Mouse (Mus musculus) MEL (cell line): ENCODE results near the gene Pccb. TPM values are rescaled to one million over a fixed set of nuclear protein-coding genes. Genes with fewer than 3 reads are reported as not detected.

Source experiments
- DNase-seq: peaks from one replicate; pipeline ENCODE4 v3.0.0; 2011; ENCODE audit warnings: low read depth, low spot score
- H3K27ac ChIP-seq: 2 replicates; pipeline ENCODE4 v1.5.1; 2012; ENCODE audit warnings: low read depth, mild to moderate bottlenecking, control low read depth, low read length, moderate library complexity; ENCODE audit not compliant: control insufficient read depth
- H3K27me3 ChIP-seq, 2 experiments: fragments of 150-350 bp in 1 of 2; sonication (generic) in 1 of 2; 2 replicates each; pipeline ENCODE4 v1.6.1; 2012; ENCODE audit warnings: low read length in 2 of 2, mild to moderate bottlenecking in 2 of 2, improper control_type of control experiment in 1 of 2, moderate library complexity in 1 of 2; ENCODE audit not compliant: insufficient read depth in 2 of 2, control insufficient read depth in 1 of 2
- H3K36me3 ChIP-seq, 2 experiments: 2 replicates each; pipeline ENCODE4 v1.6.1; 2012 to 2014; ENCODE audit warnings: low read length in 2 of 2, improper control_type of control experiment in 1 of 2, inconsistent platforms in 1 of 2, mild to moderate bottlenecking in 1 of 2; ENCODE audit not compliant: insufficient read depth in 2 of 2, control insufficient read depth in 1 of 2
- H3K4me1 ChIP-seq, 2 experiments: fragments of 150-350 bp in 1 of 2; sonication (generic) in 1 of 2; 2 replicates each; pipeline ENCODE4 v1.6.1; 2012; ENCODE audit warnings: low read length in 2 of 2, improper control_type of control experiment in 1 of 2, mild to moderate bottlenecking in 1 of 2; ENCODE audit not compliant: insufficient read depth in 2 of 2, control insufficient read depth in 1 of 2
- H3K4me3 ChIP-seq, 2 experiments: fragments of 150-350 bp in 1 of 2; sonication (generic) in 1 of 2; 2 replicates each; pipeline ENCODE4 v1.5.1; 2012; ENCODE audit warnings: low read depth in 2 of 2, low read length in 2 of 2, mild to moderate bottlenecking in 2 of 2, moderate library complexity in 2 of 2, control low read depth in 1 of 2, improper control_type of control experiment in 1 of 2; ENCODE audit not compliant: control insufficient read depth in 1 of 2, insufficient read depth in 1 of 2
- H3K79me2 ChIP-seq: 2 replicates; pipeline ENCODE4 v1.6.1; 2012; ENCODE audit warnings: mild to moderate bottlenecking, low read length, moderate library complexity; ENCODE audit not compliant: control insufficient read depth, poor library complexity, insufficient read depth
- H3K9ac ChIP-seq: 2 replicates; pipeline ENCODE4 v1.6.1; 2012; ENCODE audit warnings: low read depth, mild to moderate bottlenecking, control low read depth, low read length, moderate library complexity; ENCODE audit not compliant: control insufficient read depth, poor library complexity, severe bottlenecking
- H3K9me3 ChIP-seq: fragments of 150-350 bp; sonication (generic); replicated peaks from 2 replicates; pipeline ENCODE4 v1.6.1; 2012; ENCODE audit warnings: mild to moderate bottlenecking, low read length, improper control_type of control experiment, moderate library complexity; ENCODE audit not compliant: insufficient read depth
- BHLHE40 ChIP-seq: IDR thresholded peaks from 2 replicates; pipeline ENCODE4 v1.6.1; 2012; ENCODE audit warnings: low read depth, mild to moderate bottlenecking, inconsistent platforms, low read length, improper control_type of control experiment, borderline replicate concordance
- CHD1 ChIP-seq: IDR thresholded peaks from 2 replicates; pipeline ENCODE4 v1.6.1; 2012; ENCODE audit warnings: low read depth, mild to moderate bottlenecking, inconsistent platforms, low read length, improper control_type of control experiment
- CHD2 ChIP-seq: IDR thresholded peaks from 2 replicates; pipeline ENCODE4 v1.6.1; 2011; ENCODE audit warnings: low read length, improper control_type of control experiment
- CTCF ChIP-seq, 3 experiments: IDR thresholded peaks in 2 of 3; conservative IDR thresholded peaks in 1 of 3; 2 replicates each; pipeline ENCODE4 v1.5.1; 2011 to 2012; ENCODE audit warnings: low read length in 3 of 3, low read depth in 2 of 3, mild to moderate bottlenecking in 2 of 3, improper control_type of control experiment in 1 of 3, inconsistent platforms in 1 of 3, mixed read lengths in 1 of 3, moderate library complexity in 1 of 3; ENCODE audit not compliant: control insufficient read depth in 1 of 3, insufficient read depth in 1 of 3, poor library complexity in 1 of 3, severe bottlenecking in 1 of 3
- E2F4 ChIP-seq: IDR thresholded peaks from 2 replicates; pipeline ENCODE4 v1.6.1; 2011; ENCODE audit warnings: low read depth, low read length, improper control_type of control experiment, borderline replicate concordance
- EP300 ChIP-seq, 2 experiments: IDR thresholded peaks; 2 replicates each; pipeline ENCODE4 v1.6.1; 2011; ENCODE audit warnings: improper control_type of control experiment in 2 of 2, low read length in 2 of 2, low read depth in 1 of 2, mild to moderate bottlenecking in 1 of 2
- ETS1 ChIP-seq: IDR thresholded peaks from 2 replicates; pipeline ENCODE4 v1.6.1; 2012; ENCODE audit warnings: low read depth, mild to moderate bottlenecking, inconsistent platforms, low read length, improper control_type of control experiment, moderate library complexity
- GABPA ChIP-seq: IDR thresholded peaks from 2 replicates; pipeline ENCODE4 v1.6.1; 2012; ENCODE audit warnings: low read depth, mild to moderate bottlenecking, inconsistent platforms, low read length, improper control_type of control experiment, moderate library complexity
- GATA1 ChIP-seq: IDR thresholded peaks from 2 replicates; pipeline ENCODE4 v1.6.1; 2011; ENCODE audit warnings: low read depth, low read length, improper control_type of control experiment
- HCFC1 ChIP-seq: IDR thresholded peaks from 2 replicates; pipeline ENCODE4 v1.6.1; 2012; ENCODE audit warnings: low read depth, mild to moderate bottlenecking, inconsistent platforms, low read length, improper control_type of control experiment, moderate library complexity
- JUND ChIP-seq: IDR thresholded peaks from 2 replicates; pipeline ENCODE4 v1.6.1; 2011; ENCODE audit warnings: low read depth, mild to moderate bottlenecking, improper control_type of control experiment, low read length
- KAT2A ChIP-seq: conservative IDR thresholded peaks from 2 replicates; pipeline ENCODE4 v1.6.1; 2012; ENCODE audit warnings: low read depth, low read length, improper control_type of control experiment, inconsistent platforms
- MAFK ChIP-seq: IDR thresholded peaks from 2 replicates; pipeline ENCODE4 v1.6.1; 2011; ENCODE audit warnings: low read depth, mild to moderate bottlenecking, low read length, improper control_type of control experiment, borderline replicate concordance
- MAX ChIP-seq: IDR thresholded peaks from 2 replicates; pipeline ENCODE4 v1.6.1; 2011; ENCODE audit warnings: low read length, improper control_type of control experiment
- MAZ ChIP-seq: IDR thresholded peaks from 2 replicates; pipeline ENCODE4 v1.6.1; 2012; ENCODE audit warnings: low read depth, mild to moderate bottlenecking, inconsistent platforms, low read length, improper control_type of control experiment
- MEF2A ChIP-seq: IDR thresholded peaks from 2 replicates; pipeline ENCODE4 v1.6.1; 2014; ENCODE audit warnings: low read depth, mild to moderate bottlenecking, inconsistent platforms, low read length, improper control_type of control experiment; ENCODE audit not compliant: poor library complexity, insufficient replicate concordance, severe bottlenecking; ENCODE audit errors: extremely low read depth
- MXI1 ChIP-seq: IDR thresholded peaks from 2 replicates; pipeline ENCODE4 v1.6.1; 2011; ENCODE audit warnings: mild to moderate bottlenecking, low read depth, low read length, improper control_type of control experiment
- MYB ChIP-seq: IDR thresholded peaks from 2 replicates; pipeline ENCODE4 v1.6.1; 2011; ENCODE audit warnings: mild to moderate bottlenecking, low read depth, low read length, improper control_type of control experiment
- MYC ChIP-seq: IDR thresholded peaks from 2 replicates; pipeline ENCODE4 v1.6.1; 2011; ENCODE audit warnings: low read depth, mild to moderate bottlenecking, low read length, improper control_type of control experiment, moderate library complexity
- NELFE ChIP-seq: IDR thresholded peaks from 2 replicates; pipeline ENCODE4 v1.6.1; 2011; ENCODE audit warnings: low read depth, low read length, improper control_type of control experiment
- NRF1 ChIP-seq: IDR thresholded peaks from 2 replicates; pipeline ENCODE4 v1.6.1; 2014; ENCODE audit warnings: low read depth, mild to moderate bottlenecking, inconsistent platforms, low read length, improper control_type of control experiment, moderate library complexity; ENCODE audit not compliant: poor library complexity, insufficient read depth, severe bottlenecking
- POLR2AphosphoS2 ChIP-seq: IDR thresholded peaks from 2 replicates; pipeline ENCODE4 v1.6.1; 2011; ENCODE audit warnings: low read length, improper control_type of control experiment
- POLR2AphosphoS5 ChIP-seq: IDR thresholded peaks from 2 replicates; pipeline ENCODE4 v1.6.1; 2012; ENCODE audit warnings: low read depth, borderline replicate concordance, mild to moderate bottlenecking, inconsistent platforms, low read length, moderate library complexity, mixed read lengths
- RAD21 ChIP-seq: IDR thresholded peaks from 2 replicates; pipeline ENCODE4 v1.6.1; 2011; ENCODE audit warnings: mild to moderate bottlenecking, low read depth, low read length, improper control_type of control experiment
- RCOR1 ChIP-seq: IDR thresholded peaks from 2 replicates; pipeline ENCODE4 v1.6.1; 2012; ENCODE audit warnings: low read depth, mild to moderate bottlenecking, inconsistent platforms, low read length, improper control_type of control experiment
- SIN3A ChIP-seq: IDR thresholded peaks from 2 replicates; pipeline ENCODE4 v1.6.1; 2012; ENCODE audit warnings: low read length, improper control_type of control experiment, inconsistent platforms
- SMC3 ChIP-seq: IDR thresholded peaks from 2 replicates; pipeline ENCODE4 v1.6.1; 2011; ENCODE audit warnings: low read depth, low read length, improper control_type of control experiment
- TAL1 ChIP-seq: IDR thresholded peaks from 2 replicates; pipeline ENCODE4 v1.6.1; 2012; ENCODE audit warnings: mild to moderate bottlenecking, inconsistent platforms, low read length, moderate library complexity, mixed read lengths
- TBP ChIP-seq: IDR thresholded peaks from 2 replicates; pipeline ENCODE4 v1.8.0; 2011; ENCODE audit warnings: low read depth, low read length, improper control_type of control experiment
- UBTF ChIP-seq: IDR thresholded peaks from 2 replicates; pipeline ENCODE4 v1.6.1; 2012; ENCODE audit warnings: low read depth, mild to moderate bottlenecking, inconsistent platforms, low read length, improper control_type of control experiment, moderate library complexity, borderline replicate concordance; ENCODE audit not compliant: insufficient read depth
- USF1 ChIP-seq: IDR thresholded peaks from 2 replicates; pipeline ENCODE4 v1.6.1; 2014; ENCODE audit warnings: low read depth, mild to moderate bottlenecking, inconsistent platforms, low read length, improper control_type of control experiment, moderate library complexity
- USF2 ChIP-seq, 2 experiments: IDR thresholded peaks; 2 replicates each; pipeline ENCODE4 v1.6.1; 2011 to 2012; ENCODE audit warnings: improper control_type of control experiment in 2 of 2, low read length in 2 of 2, borderline replicate concordance in 1 of 2, inconsistent platforms in 1 of 2, low read depth in 1 of 2, mild to moderate bottlenecking in 1 of 2; ENCODE audit not compliant: insufficient read depth in 1 of 2
- ZC3H11A ChIP-seq: IDR thresholded peaks from 2 replicates; pipeline ENCODE4 v1.6.1; 2012; ENCODE audit warnings: low read depth, mild to moderate bottlenecking, inconsistent platforms, low read length, improper control_type of control experiment
- ZKSCAN1 ChIP-seq: IDR thresholded peaks from 2 replicates; pipeline ENCODE4 v1.6.1; 2012; ENCODE audit warnings: low read depth, mild to moderate bottlenecking, inconsistent platforms, low read length, improper control_type of control experiment, moderate library complexity
- ZMIZ1 ChIP-seq: IDR thresholded peaks from 2 replicates; pipeline ENCODE4 v1.6.1; 2012; ENCODE audit warnings: low read depth, mild to moderate bottlenecking, inconsistent platforms, low read length, improper control_type of control experiment, moderate library complexity
- ZNF384 ChIP-seq: IDR thresholded peaks from 2 replicates; pipeline ENCODE4 v1.6.1; 2012; ENCODE audit warnings: low read depth, mild to moderate bottlenecking, inconsistent platforms, low read length, improper control_type of control experiment
- polyA plus RNA-seq, 2 experiments: library from polyadenylated mRNA; stranded (reverse) in 1 of 2; unstranded in 1 of 2; fragments of >175 nt in 1 of 2; fragments of >200 nt in 1 of 2; gene quantifications; 2 replicates each; pipeline versions ENCODE4 v1.2.1 to v1.2.4; 2012; ENCODE audit warnings: low replicate concordance in 2 of 2, low read depth in 1 of 2; ENCODE audit not compliant: insufficient read length in 2 of 2, insufficient read depth in 1 of 2, missing spikeins in 1 of 2
- total RNA-seq: library from RNA; depleted of rRNA; stranded (reverse); fragments of 300-350 nt; gene quantifications from 2 replicates; pipeline ENCODE4 v1.2.3, GENCODE M21; 2012

The Pccb gene
- total and polyA plus RNA-seq, 3 experiments, result 13.2 to 21.1 TPM; not detected in 1

GRCm38 (mm10) chr9:101074332-101075021 lies 39.8 kb upstream of the Pccb start:
- peaks cover 0 to 10% of the 10 kb centered on the region in 2 experiments; a peak in 2 of 4 replicates for H3K36me3 ChIP-seq
- peak overlapping the region; percentile 87 for H3K27ac ChIP-seq
- H3K4me3 ChIP-seq, result peak overlapping the region; percentile 96 to 99
- peaks cover 0 to 7% of the 10 kb centered on the region in 2 experiments; a peak in 2 of 4 replicates for H3K4me1 ChIP-seq
- peak overlapping the region; percentile 91 for H3K9ac ChIP-seq
- H3K9me3 ChIP-seq, result no peaks in the 10 kb centered on the region
- peak; percentile 78 for DNase-seq
- peaks cover 59% of the 10 kb centered on the region for H3K79me2 ChIP-seq
- no peaks in the 10 kb centered on the region for H3K27me3 ChIP-seq
- no peak for TF ChIP-seq MEF2A
- TF ChIP-seq TAL1, result no peak
- no peak for TF ChIP-seq USF1
- no peak for TF ChIP-seq RAD21
- no peak for TF ChIP-seq RCOR1
- no peak for TF ChIP-seq MYB
- TF ChIP-seq POLR2AphosphoS5, result no peak
- no peak for TF ChIP-seq HCFC1
- TF ChIP-seq USF2 (IDR thresholded peaks at IDR 0.05; ENCODE audit: borderline replicate concordance in 1 of 2, insufficient read depth in 1 of 2, low read depth in 1 of 2, low read length in 2 of 2), result no peak
- TF ChIP-seq GATA1, result no peak
- peak; percentile 12 for TF ChIP-seq NELFE
- no peak for TF ChIP-seq ZNF384
- peak; percentile 49; the same call in 1 of the 2 replicates for TF ChIP-seq NRF1
- no peak for TF ChIP-seq POLR2AphosphoS2
- no peak for TF ChIP-seq TBP
- peak; percentile 61; the same call in 1 of the 2 replicates for TF ChIP-seq MXI1
- TF ChIP-seq MYC, result no peak
- TF ChIP-seq ZKSCAN1, result no peak
- TF ChIP-seq JUND, result no peak
- no peak for TF ChIP-seq ZC3H11A
- peak; percentile 9; the same call in 1 of the 2 replicates for TF ChIP-seq ZMIZ1
- TF ChIP-seq GABPA, result no peak
- no peak for TF ChIP-seq SMC3
- no peak for TF ChIP-seq BHLHE40
- no peak for TF ChIP-seq UBTF
- TF ChIP-seq E2F4, result no peak
- peak; percentile 30; the same call in 1 of the 2 replicates for TF ChIP-seq ETS1
- no peak for TF ChIP-seq KAT2A
- TF ChIP-seq CHD1, result no peak
- no peak for TF ChIP-seq EP300 (IDR thresholded peaks at IDR 0.05; ENCODE audit: low read depth in 1 of 2, low read length in 2 of 2)
- TF ChIP-seq MAZ, result peak; percentile 72; the same call in 1 of the 2 replicates
- TF ChIP-seq CTCF (IDR thresholded peaks at IDR 0.05 in 2 of 3, conservative IDR thresholded peaks at IDR 0.05 in 1 of 3; ENCODE audit: control insufficient read depth in 1 of 3, insufficient read depth in 1 of 3, low read depth in 2 of 3, low read length in 3 of 3, poor library complexity in 1 of 3, severe bottlenecking in 1 of 3), result no peak
- TF ChIP-seq MAX, result no peak
- TF ChIP-seq SIN3A, result peak; percentile 51; the same call in 1 of the 2 replicates
- no peak for TF ChIP-seq MAFK
- TF ChIP-seq CHD2, result no peak
